Mouse (Mus musculus): Measurements from ENCODE around the gene Krt90.

Gene Krt90

DNA sequence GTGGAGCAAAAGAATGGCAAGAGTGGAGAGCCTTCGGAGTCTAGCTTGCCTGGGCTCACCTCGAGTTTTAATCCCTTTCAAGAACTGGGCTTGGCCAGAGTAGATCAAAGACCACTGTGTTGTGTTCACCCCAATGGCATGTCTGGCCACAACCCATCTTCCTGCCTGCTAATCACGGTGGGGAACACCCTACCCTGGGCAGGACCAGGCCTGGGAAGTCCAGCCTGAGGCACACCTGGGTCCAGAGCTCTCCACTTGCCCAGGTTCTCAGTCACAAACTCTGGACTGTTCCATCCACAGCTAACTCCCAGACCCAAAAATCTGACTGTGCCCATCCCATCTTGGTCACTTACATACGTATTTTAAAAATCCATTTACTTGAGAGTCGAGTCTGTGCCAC is at the start of gene Krt90:
TSS of gene Krt90 (minus strand) at position 101 of the 400 bp plus-strand sequence.
- in situ Hi-C loops (cut with MboI; ENCODE audit: unreplicated experiment in 2 of 2), result no loop called here

DNA sequence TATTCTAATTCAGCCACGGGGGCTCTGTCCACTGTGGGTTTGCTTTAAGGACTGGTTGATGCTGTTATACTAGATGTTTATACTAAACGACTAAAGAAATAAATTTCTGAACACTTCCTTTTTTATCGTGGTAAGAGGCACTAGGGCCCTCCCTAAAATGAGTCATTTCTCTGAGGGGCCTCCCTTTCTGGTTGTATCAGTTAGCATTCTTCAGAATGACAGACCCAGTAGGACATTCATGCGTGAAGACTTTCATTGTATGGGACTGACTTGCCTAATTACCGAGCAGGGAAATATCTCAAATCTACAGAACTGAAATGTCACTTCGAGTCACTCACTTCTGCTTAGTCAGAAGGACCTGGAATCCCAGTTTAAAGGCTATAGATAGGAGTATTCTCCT is 36.4 kb upstream of the Krt90 start:
- in situ Hi-C loops (cut with MboI; ENCODE audit: unreplicated experiment in 2 of 2), result no loop called here

DNA sequence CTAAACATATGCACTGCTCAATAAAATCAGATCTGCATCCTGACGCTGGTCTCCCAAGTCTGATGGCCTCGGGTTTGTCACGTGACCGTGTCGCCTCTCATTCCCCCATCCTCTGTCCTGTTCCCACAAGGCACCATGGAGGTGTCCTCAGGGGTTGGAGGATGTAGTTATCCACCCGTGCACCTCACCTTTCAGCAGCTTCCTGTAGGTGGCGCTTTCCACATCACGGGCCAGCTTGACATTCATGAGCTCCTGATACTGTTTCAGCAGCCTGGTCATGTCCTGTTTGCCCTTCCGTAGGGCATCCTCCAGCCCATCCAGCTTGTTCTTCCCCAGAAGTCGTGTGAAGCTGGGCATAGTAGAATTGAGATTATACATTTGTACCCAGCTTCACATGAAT is 25.5 kb upstream of the Krt90 start:
- in situ Hi-C loops (cut with MboI; ENCODE audit: unreplicated experiment in 2 of 2), result no loop called here

DNA sequence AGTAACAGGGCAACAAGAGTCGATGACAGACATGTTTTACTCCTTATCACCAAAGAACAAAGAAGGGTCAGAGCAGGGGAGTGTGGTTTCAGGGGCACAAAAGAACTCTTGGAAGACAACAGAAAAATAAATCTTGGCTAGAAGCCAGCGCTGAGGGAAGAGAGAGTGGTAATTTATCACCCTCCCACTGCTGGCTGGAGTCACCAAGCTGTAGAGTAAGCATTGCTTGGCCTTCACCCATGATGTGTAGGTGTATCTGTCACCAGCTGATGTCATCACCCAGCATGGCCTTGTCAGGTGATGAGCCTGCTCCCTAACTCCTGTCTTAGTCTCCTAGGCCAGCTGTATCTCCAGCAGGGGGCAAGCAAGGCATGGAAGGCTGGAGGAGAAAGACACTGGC is 21.7 kb upstream of the Krt90 start:
- in situ Hi-C loops (cut with MboI; ENCODE audit: unreplicated experiment in 2 of 2), result no loop called here

DNA sequence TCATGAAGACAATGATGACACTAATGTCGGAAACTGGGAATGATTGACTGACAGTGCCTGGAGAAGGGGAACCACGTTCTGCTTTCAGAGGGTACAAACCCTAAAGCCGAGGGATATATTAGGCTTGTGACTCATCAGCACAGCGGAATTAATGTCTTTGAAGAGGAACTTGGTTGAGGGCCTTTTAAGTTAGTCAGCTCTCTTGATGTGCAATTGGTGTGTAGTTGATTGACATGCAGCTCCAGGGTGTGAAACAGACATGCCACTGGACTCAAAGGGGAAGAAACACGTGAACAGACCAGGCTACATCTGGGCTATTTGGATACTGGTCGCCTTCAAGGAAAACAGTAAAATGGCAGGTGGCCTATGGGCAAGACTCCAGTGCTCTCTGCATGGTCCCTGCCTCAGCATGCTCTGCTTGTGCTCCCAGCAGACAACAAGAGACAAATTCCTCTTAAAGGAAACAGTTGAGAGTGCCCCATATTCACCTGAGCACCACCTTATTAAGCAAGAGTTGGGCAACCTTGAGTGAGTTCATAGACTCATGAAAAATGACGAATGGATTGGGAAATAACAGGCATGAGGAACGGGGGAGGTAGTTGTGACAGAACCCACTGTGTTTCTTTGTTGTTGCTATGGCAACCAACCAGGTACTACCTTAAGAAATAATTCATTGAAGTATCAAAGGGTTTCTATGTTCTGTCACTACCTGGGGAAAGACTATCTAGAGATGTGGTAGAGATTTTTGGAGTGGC is 20.6 kb upstream of the Krt90 start:
- in situ Hi-C loops (cut with MboI; ENCODE audit: unreplicated experiment in 2 of 2), result no loop called here

DNA sequence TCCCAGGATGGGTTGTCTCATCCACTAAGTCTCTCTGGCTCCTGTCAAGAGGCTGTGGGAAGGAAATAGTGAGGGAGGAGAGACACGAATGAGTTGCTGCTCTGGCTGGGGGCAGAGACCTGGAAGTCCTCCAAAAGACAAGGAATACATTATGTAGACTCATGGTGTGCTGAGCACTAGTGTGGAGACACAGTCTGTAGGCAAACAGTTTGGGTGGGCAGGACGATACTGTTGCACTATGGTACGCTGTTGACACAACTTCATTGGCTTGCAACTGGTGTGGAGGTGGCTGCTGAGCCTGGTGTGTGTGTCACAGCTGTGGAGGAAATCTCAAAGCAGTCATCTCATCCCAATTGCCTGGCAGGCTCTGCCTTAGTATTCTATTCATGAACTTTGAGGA is 19.0 kb upstream of the Krt90 start:
- in situ Hi-C loops (cut with MboI; ENCODE audit: unreplicated experiment in 2 of 2), result no loop called here

DNA sequence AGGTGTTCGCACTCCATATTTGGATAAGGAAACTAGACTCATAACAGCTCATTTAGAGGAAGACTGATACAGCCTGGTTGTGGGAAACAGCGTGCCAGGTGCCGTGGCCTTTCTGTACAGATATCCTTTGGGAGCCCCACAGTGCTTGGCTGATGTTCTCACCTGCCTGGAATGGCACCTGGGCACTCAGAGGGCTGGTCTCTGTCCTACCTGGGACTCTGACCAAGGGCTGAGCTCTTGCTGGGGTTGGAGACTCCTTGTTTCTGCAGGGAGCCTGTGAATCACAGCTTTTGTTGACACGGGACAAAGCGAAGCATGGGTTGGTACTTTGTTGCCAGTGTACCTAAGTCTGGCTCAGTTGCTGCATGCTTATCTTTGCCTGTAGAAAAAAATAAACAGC is 12.8 kb upstream of the Krt90 start:
- in situ Hi-C loops (cut with MboI; ENCODE audit: unreplicated experiment in 2 of 2), result no loop called here

DNA sequence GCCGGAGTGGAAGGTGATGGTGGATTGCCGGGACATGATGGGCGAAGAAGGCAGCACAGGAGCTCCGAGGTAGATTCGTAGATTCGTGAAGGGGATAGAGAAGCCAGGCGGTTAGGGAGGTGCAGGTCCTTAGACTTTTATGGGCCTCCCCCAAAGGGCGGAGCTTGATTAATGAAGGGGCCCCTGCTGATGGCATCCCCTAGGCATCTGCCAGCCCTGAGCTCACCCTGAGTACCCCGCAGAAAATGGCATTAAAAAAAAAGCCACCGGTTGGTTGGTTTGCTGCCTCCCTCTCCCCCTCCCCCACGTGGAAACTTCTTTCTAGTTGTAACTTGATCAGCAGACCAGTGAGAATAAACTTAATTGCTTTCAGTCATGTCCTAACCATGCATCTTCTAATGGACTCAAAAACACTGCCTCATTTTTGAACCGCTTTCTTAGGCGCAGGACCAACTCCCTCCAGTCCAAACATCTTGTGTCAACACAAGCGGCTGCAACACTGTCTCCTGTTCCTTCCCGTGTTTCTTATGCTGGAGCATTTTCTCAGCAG is 11.1 kb upstream of the Krt90 start, which contains the start of gene Krt75:
TSS of gene Krt75 (minus strand) at position 109 of the 550 bp plus-strand sequence.
- in situ Hi-C loops (cut with MboI; ENCODE audit: unreplicated experiment in 2 of 2), result no loop called here

DNA sequence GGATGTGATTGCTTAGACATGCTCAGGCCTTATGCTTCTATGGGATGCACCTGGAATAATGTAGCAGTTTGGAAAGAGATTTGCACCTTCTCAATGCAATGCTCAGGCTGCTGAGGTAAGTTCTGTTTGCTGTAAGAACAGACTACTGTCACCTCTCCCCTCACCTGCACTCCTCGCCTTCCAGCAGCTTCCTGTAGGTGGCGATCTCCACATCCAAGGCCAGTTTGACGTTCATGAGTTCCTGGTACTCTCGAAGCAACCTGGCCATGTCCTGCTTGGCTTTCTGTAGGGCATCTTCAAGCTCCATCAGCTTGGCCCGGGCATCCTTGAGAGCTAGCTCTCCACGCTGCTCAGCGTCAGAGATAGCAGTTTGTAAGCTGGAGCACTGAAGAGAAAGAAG is 5.0 kb upstream of the Krt90 start:
- in situ Hi-C loops (cut with MboI; ENCODE audit: unreplicated experiment in 2 of 2), result no loop called here

DNA sequence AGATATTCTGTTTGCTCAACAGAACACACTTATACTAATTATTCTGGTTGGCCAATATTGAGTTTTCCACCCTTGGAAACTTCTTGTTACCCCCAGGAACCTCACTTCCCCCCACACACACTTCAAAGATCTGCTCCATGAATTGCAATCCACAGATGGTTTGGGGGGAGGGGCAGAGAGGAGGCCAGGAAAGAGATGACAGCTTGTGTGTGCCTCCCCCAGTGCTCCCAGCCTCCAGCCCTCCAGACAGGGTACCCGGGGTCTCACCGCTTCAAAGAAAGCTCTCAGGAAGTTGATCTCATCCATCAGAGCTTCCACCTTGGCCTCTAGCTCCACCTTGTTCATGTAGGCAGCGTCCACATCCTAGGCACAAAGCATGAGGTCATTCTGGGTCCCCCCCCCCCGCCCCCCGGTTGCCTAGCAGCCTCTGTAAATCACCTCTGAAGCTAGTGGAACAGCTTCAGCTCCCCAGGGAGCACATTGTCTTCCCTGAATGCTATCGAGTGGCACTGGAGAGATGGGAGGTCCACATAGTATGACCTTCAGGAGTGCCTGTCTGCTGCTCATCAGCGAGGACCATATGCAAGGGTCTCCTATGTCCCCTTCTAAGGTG is 4.6 kb downstream of the Krt90 start:
- in situ Hi-C loops (cut with MboI; ENCODE audit: unreplicated experiment in 2 of 2), result no loop called here

DNA sequence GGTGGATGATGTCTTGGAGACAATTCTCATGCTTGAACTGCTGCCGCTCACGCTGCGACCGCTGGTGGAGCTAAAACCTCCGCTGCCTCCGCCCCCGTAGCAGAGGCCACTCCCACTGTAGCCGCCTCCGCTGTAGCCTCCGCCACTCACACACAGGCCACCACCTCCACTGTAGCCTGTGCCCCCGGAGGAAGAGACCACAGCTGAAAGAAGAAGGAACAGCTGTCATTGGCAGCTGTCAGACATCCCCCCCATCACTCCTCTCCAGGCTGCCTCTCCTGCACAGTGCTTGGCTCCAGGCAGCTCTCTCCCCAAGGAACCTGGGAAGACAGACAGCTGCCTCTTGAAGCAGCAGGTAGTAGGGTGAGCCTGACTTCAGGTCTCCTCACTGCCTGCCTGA is 9.6 kb downstream of the Krt90 start:
- in situ Hi-C loops (cut with MboI; ENCODE audit: unreplicated experiment in 2 of 2), result no loop called here

DNA sequence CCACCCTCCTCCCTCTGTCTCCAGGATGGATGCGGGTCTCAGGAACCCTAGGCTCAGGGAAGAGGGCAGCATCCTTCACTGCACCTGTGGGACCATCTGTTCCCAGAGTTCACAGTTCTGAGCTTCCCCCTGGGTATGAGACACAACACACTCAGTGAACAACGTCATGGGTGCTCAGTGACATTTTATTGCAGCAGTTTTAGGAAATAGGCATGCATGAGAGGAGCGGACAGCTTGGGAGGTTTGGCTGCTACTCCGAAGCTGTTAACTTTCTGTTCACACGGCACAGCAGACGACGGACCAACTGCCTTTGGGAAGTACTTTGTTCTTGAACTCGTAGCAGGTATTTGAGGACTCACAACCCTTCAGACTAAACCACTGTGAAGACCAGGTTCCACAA is 10.6 kb downstream of the Krt90 start:
- in situ Hi-C loops (cut with MboI; ENCODE audit: unreplicated experiment in 2 of 2), result no loop called here

DNA sequence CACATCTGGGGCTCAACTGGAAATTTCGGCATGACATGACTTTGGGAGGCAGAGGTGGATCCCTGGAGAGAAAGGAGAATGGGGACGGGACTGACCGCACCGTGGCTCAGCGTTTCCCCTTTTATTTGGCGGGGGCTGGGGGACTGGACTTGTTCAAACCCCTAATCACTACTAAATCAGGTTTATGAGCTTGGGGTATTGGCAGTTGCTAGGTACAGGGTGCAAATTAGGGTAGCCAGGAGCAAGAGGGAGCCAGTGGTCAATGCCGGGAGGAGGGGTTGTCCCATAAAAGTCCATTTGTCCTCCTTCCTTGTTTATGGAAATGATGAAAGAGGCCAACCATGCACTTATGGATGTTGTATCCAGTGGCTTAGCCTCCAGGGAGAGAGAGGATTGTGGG is 12.2 kb downstream of the Krt90 start, which contains the start of gene Krt82:
TSS of gene Krt82 (minus strand) at position 101 of the 400 bp plus-strand sequence.
- in situ Hi-C loops (cut with MboI; ENCODE audit: unreplicated experiment in 2 of 2), result no loop called here

DNA sequence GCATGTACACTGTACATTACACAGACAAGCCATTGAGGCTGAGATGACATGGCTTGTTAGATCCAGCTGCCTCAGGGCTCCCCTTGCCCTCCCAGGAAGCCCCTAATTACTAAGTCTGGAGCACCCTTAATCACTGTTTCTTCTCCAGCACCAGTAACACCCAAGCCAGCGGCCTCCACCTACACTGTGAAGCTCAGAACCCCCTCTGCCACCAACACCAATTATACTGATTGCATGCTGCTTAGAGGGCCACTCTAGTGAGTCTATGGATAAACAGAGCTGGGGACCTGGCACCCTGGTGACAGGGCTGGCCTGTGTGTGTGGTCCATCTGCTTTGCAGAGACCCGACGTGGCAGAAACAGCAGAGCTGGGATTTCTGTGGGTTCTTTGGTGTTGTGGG is 18.3 kb downstream of the Krt90 start:
- in situ Hi-C loops (cut with MboI; ENCODE audit: unreplicated experiment in 2 of 2), result no loop called here

DNA sequence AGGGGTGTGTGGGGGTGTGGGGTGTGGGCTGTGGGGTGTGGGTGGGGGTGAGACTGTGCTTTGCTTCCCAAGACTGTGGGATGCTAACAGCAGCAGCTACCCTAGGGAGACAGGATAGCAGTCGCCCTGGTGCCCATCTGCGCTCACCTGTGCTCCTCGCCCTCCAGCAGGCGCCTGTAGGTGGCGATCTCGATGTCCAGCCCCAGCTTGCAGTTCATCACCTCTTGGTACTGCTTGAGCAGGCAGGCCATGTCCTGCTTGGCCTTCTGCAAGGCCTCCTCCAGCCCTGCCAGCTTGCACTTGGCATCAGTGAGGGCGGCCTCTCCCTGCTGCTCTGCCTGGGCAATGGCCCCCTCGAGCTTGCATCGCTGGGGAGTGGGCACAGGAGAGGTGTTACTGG is 20.2 kb downstream of the Krt90 start:
- in situ Hi-C loops (cut with MboI; ENCODE audit: unreplicated experiment in 2 of 2), result no loop called here

DNA sequence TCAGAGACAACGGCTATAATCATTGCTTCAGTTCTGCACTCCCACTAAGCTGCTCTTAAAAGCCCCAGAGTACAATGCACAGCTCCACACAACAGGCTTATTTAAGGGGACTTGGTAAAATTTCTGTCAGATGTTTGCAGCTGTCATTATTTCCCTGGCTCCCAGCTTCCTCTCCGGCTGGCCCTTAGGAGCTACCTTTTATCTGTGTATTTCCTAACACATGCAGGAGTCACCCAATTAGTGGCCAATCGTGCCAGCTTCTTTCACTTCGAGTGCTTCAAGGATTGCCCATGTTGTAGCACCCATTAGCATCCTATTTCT is 24.2 kb downstream of the Krt90 start:
- in situ Hi-C loops (cut with MboI; ENCODE audit: unreplicated experiment in 2 of 2), result no loop called here

DNA sequence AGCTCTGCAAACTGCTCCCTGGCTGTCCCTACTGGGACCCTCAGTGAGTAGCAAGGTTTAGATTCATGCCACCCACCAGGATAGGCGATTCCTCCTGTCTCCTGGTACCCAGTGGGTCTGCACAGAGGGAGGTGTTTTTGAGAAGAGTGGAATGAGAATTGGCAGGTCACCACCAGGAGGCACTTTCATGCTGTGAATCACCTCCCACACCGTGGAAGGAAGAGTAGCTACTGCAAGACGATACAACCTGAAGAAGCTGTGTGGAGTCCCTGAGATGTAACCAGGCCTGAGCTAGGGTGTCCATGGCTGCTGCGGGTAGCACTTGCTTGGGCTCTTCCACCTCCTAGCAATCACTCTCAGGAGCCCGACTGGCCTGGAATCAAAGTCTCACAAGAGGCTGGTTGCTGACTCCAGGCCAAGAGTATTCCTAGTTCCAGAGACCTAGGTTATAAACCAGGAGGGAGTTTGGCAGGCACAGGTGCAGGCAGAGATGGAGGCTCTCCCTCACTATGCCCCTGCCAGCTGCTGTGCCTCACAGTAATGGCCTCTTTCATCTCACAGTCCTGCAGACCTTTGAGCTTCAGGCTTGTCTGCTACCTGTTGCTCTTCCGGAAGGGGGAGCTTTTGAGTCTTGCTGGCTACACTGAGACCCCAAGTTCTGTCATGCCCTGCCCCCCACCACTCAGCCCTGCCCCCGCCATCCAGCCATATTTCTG is 24.7 kb downstream of the Krt90 start:
- in situ Hi-C loops (cut with MboI; ENCODE audit: unreplicated experiment in 2 of 2), result no loop called here

DNA sequence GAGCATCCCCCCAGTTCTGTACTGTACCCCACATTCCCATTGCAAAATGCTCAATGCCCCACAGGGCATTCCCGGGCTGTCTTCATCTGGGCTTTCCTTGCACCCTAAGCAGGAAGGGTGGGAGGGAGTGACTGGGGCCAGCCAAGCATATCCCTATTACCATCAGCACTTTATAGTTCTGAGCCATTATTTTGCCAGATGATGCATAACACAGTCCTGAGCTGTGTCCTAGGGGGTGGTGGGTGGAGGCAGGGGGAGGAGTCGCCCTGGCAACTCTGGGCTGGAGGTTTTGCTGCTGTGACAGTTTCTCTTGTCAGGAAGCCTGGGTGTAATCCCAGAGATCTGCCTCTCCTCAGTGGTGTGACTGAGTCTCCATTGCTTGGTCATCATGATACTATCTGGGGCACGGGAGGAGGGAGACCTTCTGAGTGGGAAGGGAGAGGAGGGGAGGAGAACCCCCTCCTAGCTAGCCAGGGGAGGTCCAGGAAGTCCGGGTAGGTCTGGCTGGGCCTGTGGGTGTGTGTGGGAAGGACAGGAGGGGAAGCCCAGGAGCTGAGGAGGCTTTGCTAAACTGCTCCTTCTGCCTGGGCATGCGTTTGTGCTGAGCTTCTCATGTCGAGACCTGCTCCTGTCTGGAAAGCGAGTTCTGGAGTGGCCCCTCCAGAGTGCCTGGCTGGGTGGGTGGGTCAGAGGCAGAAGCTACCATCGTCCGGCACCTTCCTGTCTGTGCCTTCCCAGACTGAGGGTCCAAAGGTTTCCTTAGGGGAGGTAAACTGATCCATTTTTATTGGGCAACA is 26.5 kb downstream of the Krt90 start:
- in situ Hi-C loops (cut with MboI; ENCODE audit: unreplicated experiment in 2 of 2), result no loop called here

DNA sequence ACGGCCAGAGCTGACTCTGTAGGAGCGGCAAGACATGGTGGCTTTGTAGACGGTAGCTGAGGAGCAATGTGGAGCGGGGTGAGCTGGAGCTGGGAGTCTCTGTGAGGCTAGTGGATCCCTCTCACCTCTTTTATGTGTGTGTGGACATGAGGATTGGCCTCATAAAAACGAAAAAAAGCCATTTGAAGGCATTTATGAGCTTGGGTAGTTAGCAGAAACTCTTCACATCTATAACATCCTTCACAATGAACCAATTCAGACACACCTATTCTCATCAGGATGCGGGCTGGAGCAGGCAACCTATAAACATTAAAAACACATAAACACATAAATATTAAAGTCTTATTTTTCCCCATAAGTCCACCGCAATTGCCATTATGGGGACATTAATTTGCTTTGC is 30.0 kb downstream of the Krt90 start, which contains the start of gene Krt84:
TSS of gene Krt84 (minus strand) at position 101 of the 400 bp plus-strand sequence.
- in situ Hi-C loops (cut with MboI; ENCODE audit: unreplicated experiment in 2 of 2), result no loop called here

DNA sequence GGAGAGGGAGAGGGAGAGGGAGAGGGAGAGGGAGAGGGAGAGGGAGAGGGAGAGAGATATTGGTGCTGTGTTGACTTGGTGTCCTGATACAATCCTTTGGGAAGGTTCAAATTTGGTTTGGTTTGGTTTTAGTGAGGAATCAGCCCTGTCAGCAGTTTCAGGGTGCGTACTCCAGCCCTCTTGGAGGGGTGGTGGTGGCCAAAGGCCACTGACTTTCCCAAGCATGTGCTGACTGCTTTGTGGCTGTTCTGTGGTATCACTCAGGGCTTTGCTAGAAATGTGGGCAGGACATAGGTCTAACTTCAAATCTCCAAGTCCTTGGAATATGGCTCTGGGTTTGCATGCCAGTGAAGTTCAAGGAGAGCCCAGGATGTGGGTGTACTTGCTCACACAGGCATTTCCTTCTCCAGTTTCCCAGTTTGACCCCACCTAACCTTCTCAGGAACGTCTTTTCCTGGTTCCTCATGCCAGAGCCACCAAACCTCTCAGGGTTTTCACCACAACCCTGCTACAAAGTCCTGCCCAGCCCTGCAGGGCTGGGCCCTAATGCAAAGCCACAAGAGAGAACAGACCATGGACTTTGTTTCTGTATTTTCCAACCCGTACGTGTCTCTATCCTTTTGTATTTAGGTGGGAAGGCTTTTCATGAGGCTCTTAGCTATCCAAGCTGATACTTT is 40.1 kb downstream of the Krt90 start:
- in situ Hi-C loops (cut with MboI; ENCODE audit: unreplicated experiment in 2 of 2), result loop anchor here in 1 of 2 experiments (10.0 kb wide), 1 partner anchor 178 kb away; no protein-coding TSS in a partner anchor

Data from v-Abl transformed pro-B cells (cell line).